ENCODE assay signal across 22 mouse cellular contexts in the genomic region with DNA sequence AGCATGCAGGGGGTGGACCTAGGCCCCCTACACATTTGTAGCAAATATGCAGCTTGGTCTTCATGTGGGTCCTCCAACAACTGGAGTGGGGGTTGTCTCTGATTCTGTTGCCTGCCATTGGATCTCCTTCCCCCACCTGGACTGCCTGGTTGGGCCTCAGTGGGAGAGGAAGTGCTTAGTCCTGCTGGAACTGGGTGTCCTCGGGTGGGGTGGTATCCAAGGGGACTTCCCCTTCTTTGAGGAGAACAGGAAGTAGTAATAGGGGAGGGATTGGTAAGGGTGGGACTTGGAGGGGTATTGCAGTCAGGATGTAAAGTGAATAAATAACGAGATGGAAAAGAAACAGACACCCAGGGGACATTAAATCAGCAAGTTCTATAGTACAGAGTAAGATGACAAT. TPM values are rescaled to one million over a fixed set of nuclear protein-coding genes. Genes with fewer than 3 reads are reported as not detected.
A peak's percentile ranks its signal among the peaks of the same experiment; 100 is the strongest.
DNase-seq lines count a peak whose midpoint lies in the region; ATAC-seq and TF ChIP-seq lines count a peak whose summit lies in the region.
"Had no signal": no experiment of that assay in that cellular context is flagged by ENCODE, and none has a peak within 500 bp of the region (broad histone marks: within the 10 kb centered on the region; RNA-seq: fewer than 3 reads in every experiment).

No protein-coding gene starts in this region.

- no peaks in the 10 kb centered on the region for H3K79me2 ChIP-seq in CH12.LX (replicated peaks; ENCODE audit: control insufficient read depth, extremely low read depth, insufficient read depth, poor library complexity, severe bottlenecking)

- 0 out of 2 replicates have a peak, but pooled peaks cover 1% of the 10 kb centered on the region for H3K4me1 ChIP-seq in lung, postnatal 0 days (ENCODE audit: insufficient read depth, low read depth, low read length)
- H3K4me1 ChIP-seq in CH12.LX (ENCODE audit: control insufficient read depth in 1 of 2, insufficient read depth in 2 of 2), result peaks cover 5 to 23% of the 10 kb centered on the region in 2 experiments; a peak in 3 of 4 replicates
- H3K4me1 ChIP-seq: embryonic facial prominence, embryonic 12.5 days had no signal

- ATAC-seq in lung, postnatal 0 days, result peak; percentile 47
- ATAC-seq in common myeloid progenitor, adult 5-6 weeks (replicated peaks; ENCODE audit: low read depth, poor library complexity, severe bottlenecking), result peak; percentile 52; the same call in 1 of the 2 replicates
- ATAC-seq in megakaryocyte progenitor cell, adult 5-6 weeks (replicated peaks; ENCODE audit: poor library complexity), result peak; percentile 69
- ATAC-seq: activated CD4-positive, CD25-positive, alpha-beta regulatory T cell, adult 4 months; forebrain, embryonic 13.5 days; forebrain, embryonic 15.5 days; forebrain, postnatal 0 days; Patski had no signal

- TF ChIP-seq EP300 in lung, postnatal 0 days (IDR thresholded peaks at IDR 0.05), result peak; percentile 40; the same call in 1 of the 2 replicates
- no peak for TF ChIP-seq EP300 in CH12.LX (IDR thresholded peaks at IDR 0.05; ENCODE audit: low read length)

- dilution Hi-C loops in CH12.LX (cut with MboI; ENCODE audit: extremely low pct_ligation_motif_present, extremely low pct_unique_long_range_greater_than_20kb, low sequenced_read_pairs), result no loop called here

- H3K27ac ChIP-seq in lung, postnatal 0 days (ENCODE audit: low read length), result no peak overlapping the region
- H3K27ac ChIP-seq in CH12.LX (ENCODE audit: insufficient read depth, low read depth), result no peak overlapping the region
- H3K27ac ChIP-seq: embryonic facial prominence, embryonic 10.5 days; embryonic facial prominence, embryonic 12.5 days; forebrain, embryonic 13.5 days; forebrain, embryonic 15.5 days had no signal

- H3K4me2 ChIP-seq in lung, postnatal 0 days (replicated peaks; ENCODE audit: low read depth, low read length), result no peak overlapping the region
- no peak overlapping the region for H3K4me2 ChIP-seq in CH12.LX (ENCODE audit: insufficient read depth, low read depth, poor library complexity, severe bottlenecking)
- H3K4me2 ChIP-seq: embryonic facial prominence, embryonic 12.5 days; forebrain, embryonic 13.5 days; forebrain, embryonic 15.5 days had no signal

- in situ Hi-C loops in CH12.LX (cut with MboI; ENCODE audit: low pct_ligation_motif_present, low pct_unique_long_range_greater_than_20kb, low sequenced_read_pairs), result no loop called here

- H3K9ac ChIP-seq in lung, postnatal 0 days (replicated peaks; ENCODE audit: low read depth), result no peak overlapping the region
- H3K9ac ChIP-seq in CH12.LX (ENCODE audit: insufficient read depth, low read depth), result no peak overlapping the region
- H3K9ac ChIP-seq: embryonic facial prominence, embryonic 12.5 days; forebrain, embryonic 13.5 days; forebrain, embryonic 15.5 days; forebrain, postnatal 0 days had no signal

- H3K9me3 ChIP-seq in lung, postnatal 0 days (ENCODE audit: low read length), result no peaks in the 10 kb centered on the region
- H3K9me3 ChIP-seq in CH12.LX (replicated peaks; ENCODE audit: low read length), result no peaks in the 10 kb centered on the region
- H3K9me3 ChIP-seq: embryonic facial prominence, embryonic 10.5 days; embryonic facial prominence, embryonic 12.5 days; forebrain, embryonic 13.5 days; forebrain, embryonic 15.5 days; G1E had no signal

- no peaks in the 10 kb centered on the region for H3K27me3 ChIP-seq in lung, postnatal 0 days (replicated peaks; ENCODE audit: insufficient read depth, low read length)
- H3K27me3 ChIP-seq in CH12.LX (replicated peaks), result no peaks in the 10 kb centered on the region
- H3K27me3 ChIP-seq: embryonic facial prominence, embryonic 12.5 days; forebrain, embryonic 13.5 days; forebrain, embryonic 15.5 days; Patski had no signal

- DNase-seq in lung, postnatal 0 days (ENCODE audit: low spot score), result peak; percentile 19
- no peak for DNase-seq in lung, postnatal 14 days
- DNase-seq in CH12.LX (ENCODE audit: extremely low read depth), result peak; percentile 49
- DNase-seq in adrenal gland, adult 8-10 months, result no peak
- DNase-seq in cerebellum, adult 18-20 months, result no peak
- DNase-seq: adrenal gland, postnatal 10 days; adrenal gland, postnatal 25 days; cerebellum, adult 11 months; cerebellum, adult 2 months; cerebellum, adult 9-10 months; cerebellum, postnatal 10 days; cerebellum, postnatal 25 days; forebrain, postnatal 0 days had no signal

- WGBS in lung, postnatal 0 days, result 21% methylated on average over 2 of the region's 2 CpGs

- no peak overlapping the region for H3K4me3 ChIP-seq in lung, postnatal 0 days (ENCODE audit: low read depth, low read length)
- H3K4me3 ChIP-seq in CH12.LX (replicated peaks in 1 of 3; ENCODE audit: low read depth in 2 of 3, low read length in 2 of 3, poor library complexity in 1 of 3), result no peak overlapping the region
- H3K4me3 ChIP-seq: embryonic facial prominence, embryonic 10.5 days; embryonic facial prominence, embryonic 12.5 days; forebrain, embryonic 13.5 days; forebrain, embryonic 15.5 days had no signal

- H3K36me3 ChIP-seq in lung, postnatal 0 days (ENCODE audit: insufficient read depth, low read length), result no peaks in the 10 kb centered on the region
- H3K36me3 ChIP-seq in CH12.LX (replicated peaks in 1 of 2; ENCODE audit: control insufficient read depth in 1 of 2, insufficient read depth in 1 of 2, low read length in 1 of 2), result no peaks in the 10 kb centered on the region
- H3K36me3 ChIP-seq: embryonic facial prominence, embryonic 10.5 days; embryonic facial prominence, embryonic 12.5 days; forebrain, embryonic 15.5 days; G1E had no signal

- TF ChIP-seq POLR2A in CH12.LX (IDR thresholded peaks at IDR 0.05; ENCODE audit: low read depth, low read length), result no peak

- TF ChIP-seq RAD21 in CH12.LX (IDR thresholded peaks at IDR 0.05; ENCODE audit: low read depth, low read length), result no peak

- no peak for TF ChIP-seq CTCF in lung, postnatal 0 days (IDR thresholded peaks at IDR 0.05)
- no peak for TF ChIP-seq CTCF in CH12.LX (conservative IDR thresholded peaks at IDR 0.05 in 1 of 2, IDR thresholded peaks at IDR 0.05 in 1 of 2; ENCODE audit: low read depth in 2 of 2, low read length in 2 of 2)

TF ChIP-seq in CH12.LX, 34 proteins besides CTCF, POLR2A, EP300 and RAD21:
- TF ChIP-seq POLR2AphosphoS2 (IDR thresholded peaks at IDR 0.05; ENCODE audit: low read depth, low read length) (no peak), JUN (IDR thresholded peaks at IDR 0.05; ENCODE audit: insufficient read depth, low read depth, low read length) (no peak), IRF4 (IDR thresholded peaks at IDR 0.05; ENCODE audit: low read depth, low read length) (no peak), MAFK (IDR thresholded peaks at IDR 0.05; ENCODE audit: insufficient replicate concordance, low read length) (no peak), ETS1 (conservative IDR thresholded peaks at IDR 0.05; ENCODE audit: low read depth, low read length) (no peak), ZC3H11A (IDR thresholded peaks at IDR 0.05; ENCODE audit: low read depth, low read length) (no peak), RCOR1 (conservative IDR thresholded peaks at IDR 0.05; ENCODE audit: low read depth, low read length) (no peak), MAZ (IDR thresholded peaks at IDR 0.05; ENCODE audit: low read depth, low read length) (no peak)

RNA-seq across cellular contexts. Expression of gene Cfap69, which starts 5.4 kb away (rescaled TPM):
- 8.9 and 9.6 TPM in 2 replicates for polyA plus RNA-seq in lung, postnatal 0 days (2015; fragmentation: Nextera tagmentation; extraction: Ambion mirVana)
- total RNA-seq in CH12.LX (2012; rRNA removed) (0.25 and 0.51 TPM in 2 replicates), CH12.LX (2014; rRNA removed) (1.2 and 1.8 TPM in 2 replicates)
- 0.98 and 1.5 TPM in 2 replicates for polyA plus RNA-seq in CH12.LX (2012; ENCODE audit: insufficient read length, low read depth)
- not detected in 2 replicates for total RNA-seq in common myeloid progenitor, adult 5-6 weeks (2017)
- total RNA-seq in megakaryocyte progenitor cell, adult 5-6 weeks (2015), result not detected in 2 replicates
- not detected in 2 replicates for total RNA-seq in megakaryocyte progenitor cell, adult 5-6 weeks (2017)
- 10 to 100 TPM in 2 of 4 experiments, 1 to 10 TPM in 2; 6.1 to 22.5 (median 12.7) TPM for total RNA-seq in adrenal gland, adult 8-10 months (2022)
- polyA plus RNA-seq: activated CD4-positive, CD25-positive, alpha-beta regulatory T cell, adult 4 months; G1E had no signal

RNA-seq across cellular contexts. Expression of gene Steap2, which starts 35.7 kb away (rescaled TPM):
- polyA plus RNA-seq in lung, postnatal 0 days (2015; fragmentation: Nextera tagmentation; extraction: Ambion mirVana), result 5.2 and 6.2 TPM in 2 replicates
- not detected in 2 replicates for total RNA-seq in CH12.LX (2012; rRNA removed)
- not detected in 2 replicates for total RNA-seq in CH12.LX (2014; rRNA removed)
- not detected in 2 replicates for polyA plus RNA-seq in CH12.LX (2012; ENCODE audit: insufficient read length, low read depth)
- not detected in 2 replicates for total RNA-seq in common myeloid progenitor, adult 5-6 weeks (2017)
- not detected in 2 replicates for total RNA-seq in megakaryocyte progenitor cell, adult 5-6 weeks (2015)
- not detected in 2 replicates for total RNA-seq in megakaryocyte progenitor cell, adult 5-6 weeks (2017)
- total RNA-seq in adrenal gland, adult 8-10 months (2022), result 10 to 100 TPM; 41.9 to 82.0 (median 64.8) TPM
- polyA plus RNA-seq: G1E had no signal

Comparison
In these comparisons a context has a peak if more than half of its experiments do, and no peak if none do; other contexts are left out.
1. DNase-seq: peak in lung, postnatal 0 days (single experiment) and CH12.LX (single experiment); none in lung, postnatal 14 days (single experiment), adrenal gland, adult 8-10 months (single experiment) and cerebellum, adult 18-20 months (0 of 2).
2. RNA of gene Steap2, which starts 35.7 kb away (total RNA-seq): 41.9 to 82.0 TPM in adrenal gland, adult 8-10 months; not detected in CH12.LX, not detected in common myeloid progenitor, adult 5-6 weeks and not detected in megakaryocyte progenitor cell, adult 5-6 weeks; every median in the first group is over 10 times any median in the second.
3. Peak in every context shown above with its lines, with median percentiles within 50 percentile points of each other: ATAC-seq.